Mouse (Mus musculus) brain, embryonic 18.5 days (tissue): ENCODE results near the gene Flvcr2.
A peak's percentile ranks its signal among the peaks of the same experiment; 100 is the strongest.

Experiments
- DNase-seq: peaks from one replicate; pipeline ENCODE4 v3.0.0-alpha.2; 2012; ENCODE audit warnings: low read depth, low spot score

Gene Flvcr2

DNA sequence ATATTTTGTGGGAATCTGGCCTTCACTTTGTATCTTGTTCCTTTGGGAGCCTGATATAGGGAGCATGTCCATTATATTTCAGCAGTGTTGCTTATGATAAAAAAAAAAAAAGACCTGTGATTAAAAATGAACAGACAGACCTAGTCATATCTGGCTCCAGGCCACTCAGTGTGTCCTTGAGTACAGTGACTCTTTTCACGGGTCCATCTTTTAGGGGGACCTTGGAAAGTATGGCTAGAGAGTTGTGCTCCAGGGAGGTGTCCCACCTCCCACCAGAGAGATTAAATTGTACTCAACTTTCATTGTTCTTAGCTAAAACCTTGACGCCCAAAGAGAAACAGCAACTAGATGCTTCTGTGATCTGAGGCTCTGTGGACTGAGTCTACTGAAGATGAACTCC lies 47.8 kb downstream of the Flvcr2 start:
- DNase-seq: no peak

DNA sequence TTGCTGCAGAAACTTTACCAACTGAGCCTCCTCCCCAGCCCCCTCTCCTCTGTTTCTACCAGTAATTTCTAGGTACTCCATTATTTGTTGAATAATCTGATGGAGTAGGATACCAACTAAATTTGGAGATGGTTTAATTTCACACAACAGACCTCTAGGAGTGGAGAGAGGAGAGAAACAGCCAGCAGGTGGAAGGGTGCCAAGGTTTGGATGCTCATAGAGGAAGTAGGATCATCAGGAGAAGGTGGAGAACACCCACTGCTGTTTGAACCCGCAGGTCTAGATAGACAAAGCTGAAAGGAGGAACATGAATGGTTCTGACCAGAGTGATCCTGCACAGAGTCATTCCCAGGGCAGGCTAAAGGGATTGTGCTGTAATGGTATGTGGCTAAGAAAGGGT lies 49.2 kb downstream of the Flvcr2 start:
- DNase-seq: no peak

DNA sequence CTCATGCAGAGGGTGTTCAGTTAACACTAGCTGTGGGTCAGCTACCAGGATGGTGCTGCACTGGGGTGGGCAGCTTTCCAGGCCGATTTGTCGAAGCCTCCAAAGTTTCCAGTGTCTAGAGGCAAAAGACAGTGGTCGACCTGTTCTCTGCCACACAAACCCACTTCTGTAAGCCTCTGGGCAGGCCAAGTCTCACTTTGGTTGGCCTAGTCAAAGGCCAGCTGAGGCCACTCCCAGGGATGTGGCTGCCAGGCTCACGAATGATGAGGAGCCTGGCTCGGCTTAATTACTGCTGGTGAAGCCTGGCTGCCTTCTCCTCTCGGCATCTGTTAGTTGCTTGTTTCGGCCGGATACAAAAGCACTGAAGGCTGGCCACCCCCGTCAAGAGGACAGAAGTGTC lies 53.7 kb downstream of the Flvcr2 start:
- DNase-seq: no peak

DNA sequence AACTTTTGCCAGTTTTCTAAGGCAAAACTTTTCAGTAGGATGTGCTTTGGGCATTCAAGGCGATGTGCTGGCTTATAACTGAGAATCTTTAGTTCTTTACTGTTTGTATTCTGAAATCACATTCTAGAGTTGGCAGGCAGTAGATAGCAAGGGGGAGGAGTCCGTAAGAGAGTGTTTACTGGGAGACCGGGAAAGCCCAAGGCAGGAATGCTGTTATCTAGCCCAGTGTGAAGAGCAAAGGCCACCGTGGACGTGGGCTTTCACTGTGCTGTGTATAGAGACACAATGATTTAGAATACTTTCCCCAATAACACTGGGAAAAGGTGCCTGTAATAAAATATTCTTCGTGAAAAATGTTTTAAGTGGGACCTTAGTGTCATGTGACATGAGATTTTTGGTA lies 63.4 kb downstream of the Flvcr2 start:
- no peak for DNase-seq

DNA sequence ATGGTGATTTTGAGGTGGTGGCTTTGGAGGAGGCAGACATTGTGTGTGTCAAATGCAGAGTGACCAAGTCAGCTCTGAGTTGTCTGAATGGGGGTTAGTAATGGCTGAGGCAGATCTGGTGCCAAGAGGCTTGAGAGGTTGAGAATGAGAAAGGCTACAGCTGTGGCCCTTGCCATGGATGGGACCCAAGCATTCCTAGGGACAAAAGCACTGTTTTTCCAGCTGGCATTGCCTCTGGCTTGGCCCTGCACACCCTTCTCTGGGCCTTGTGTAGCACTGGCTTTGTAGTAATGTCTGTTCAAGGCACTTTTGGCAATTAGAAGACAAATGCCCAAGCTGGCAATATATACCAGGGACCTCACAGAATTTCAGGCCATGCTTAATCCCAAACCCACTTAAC lies 64.6 kb downstream of the Flvcr2 start:
- no peak for DNase-seq

DNA sequence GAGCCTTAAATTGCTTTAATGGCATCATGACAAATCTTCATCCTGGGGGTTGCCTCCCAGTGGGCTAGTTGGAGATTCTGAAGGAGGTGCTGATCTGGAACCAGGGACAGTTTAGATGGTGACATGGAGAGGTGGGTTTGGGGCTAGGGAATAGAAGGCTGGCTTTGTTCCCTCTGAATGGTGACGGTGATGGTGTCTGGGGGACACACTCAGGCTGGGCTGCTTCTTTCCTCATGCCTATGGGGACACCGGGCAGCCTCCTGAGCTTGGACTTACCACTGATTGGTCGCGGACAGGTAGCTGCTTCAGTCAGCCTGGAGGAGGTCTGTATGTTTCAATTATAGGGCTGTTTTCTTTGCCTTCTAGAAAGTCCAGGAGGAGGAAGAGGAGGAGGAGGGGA lies 65.3 kb downstream of the Flvcr2 start:
- DNase-seq: no peak

DNA sequence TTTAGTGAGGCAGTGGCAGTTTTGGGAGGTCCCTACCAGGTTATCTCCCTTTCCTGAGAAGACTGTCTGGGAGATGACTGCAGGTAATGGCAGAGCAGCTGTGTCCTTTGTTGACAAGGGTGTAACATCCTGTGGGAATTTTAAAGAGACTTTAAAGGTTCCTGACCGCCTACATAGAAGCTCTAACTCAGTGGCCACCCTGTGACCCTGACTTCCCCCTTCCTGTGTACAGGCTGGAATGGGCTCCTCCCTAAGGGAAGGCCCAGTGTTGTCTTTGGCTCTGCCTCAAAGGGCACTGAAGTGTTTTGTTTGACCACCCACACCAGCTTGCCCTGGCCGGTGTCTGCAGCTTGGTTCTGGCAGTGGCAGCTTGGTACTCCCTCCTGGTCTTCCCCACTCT lies 67.3 kb downstream of the Flvcr2 start:
- DNase-seq: no peak

DNA sequence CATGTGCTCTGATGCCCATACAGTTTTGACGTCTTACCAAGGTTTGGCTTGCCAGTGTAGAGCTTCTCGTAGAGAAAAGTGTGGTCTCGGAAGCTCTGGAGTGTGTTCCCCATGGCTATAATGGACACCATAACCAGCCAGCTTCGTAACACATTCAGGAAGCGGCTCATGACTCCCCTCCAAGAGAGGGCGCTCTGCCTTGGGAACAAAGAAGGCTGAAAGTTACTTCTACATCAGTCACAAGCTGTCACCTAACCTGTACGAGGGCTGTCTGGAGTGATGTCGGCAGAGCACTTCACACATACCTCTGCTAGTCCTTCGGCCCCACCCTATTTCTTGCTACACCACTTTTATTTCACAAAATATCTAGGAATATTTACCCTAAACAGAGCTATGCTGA lies 75.7 kb downstream of the Flvcr2 start:
- DNase-seq: no peak

DNA sequence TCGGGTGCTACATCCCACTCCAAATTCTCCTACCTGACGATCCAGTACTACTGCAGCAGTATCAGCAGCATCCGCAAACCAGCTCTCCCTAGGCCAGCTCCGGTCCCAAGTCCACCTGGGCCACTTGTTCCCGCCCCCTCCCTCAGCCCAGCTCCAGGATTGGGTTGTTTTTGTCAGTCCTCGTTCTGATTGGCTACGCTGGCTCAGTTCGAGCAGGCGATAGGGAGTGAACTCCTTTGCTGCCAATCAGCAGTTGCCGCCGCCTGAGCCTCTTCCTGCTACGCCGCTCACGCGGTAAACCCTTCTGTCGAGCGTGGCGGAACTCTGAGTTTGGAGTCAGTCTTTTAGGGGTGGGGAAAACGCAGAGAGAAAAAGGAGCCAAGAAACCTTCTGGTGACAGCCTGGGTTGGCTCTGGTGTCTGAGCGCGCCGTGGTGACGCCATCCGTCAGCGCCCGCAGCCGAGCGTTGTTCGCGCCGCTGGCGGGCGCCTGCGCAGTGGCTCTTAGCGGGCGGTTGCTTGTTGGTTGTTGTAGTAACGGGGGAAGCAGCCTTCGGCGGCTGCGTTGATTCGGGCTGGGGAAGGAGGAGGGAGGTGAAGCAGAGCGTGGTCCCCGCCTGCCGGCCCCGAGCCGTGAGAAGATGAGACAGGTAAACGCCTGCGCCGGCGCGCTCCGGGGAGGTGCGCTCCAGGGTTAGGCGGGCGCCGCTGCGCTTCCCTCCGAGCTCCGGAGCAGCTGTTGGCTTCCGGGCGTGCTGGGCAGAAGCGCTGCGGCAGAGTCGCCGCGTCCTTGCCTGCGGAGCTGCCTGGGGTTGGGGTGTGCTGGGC lies 78.3 kb downstream of the Flvcr2 start, which contains the start of the genes Erg28 and Ttll5:
Gene Erg28 (minus strand): TSS at position 113 of the 827 bp plus-strand sequence.
Gene Ttll5 (plus strand): TSS at position 222 of the 827 bp plus-strand sequence.
- DNase-seq: peak; percentile 94

DNA sequence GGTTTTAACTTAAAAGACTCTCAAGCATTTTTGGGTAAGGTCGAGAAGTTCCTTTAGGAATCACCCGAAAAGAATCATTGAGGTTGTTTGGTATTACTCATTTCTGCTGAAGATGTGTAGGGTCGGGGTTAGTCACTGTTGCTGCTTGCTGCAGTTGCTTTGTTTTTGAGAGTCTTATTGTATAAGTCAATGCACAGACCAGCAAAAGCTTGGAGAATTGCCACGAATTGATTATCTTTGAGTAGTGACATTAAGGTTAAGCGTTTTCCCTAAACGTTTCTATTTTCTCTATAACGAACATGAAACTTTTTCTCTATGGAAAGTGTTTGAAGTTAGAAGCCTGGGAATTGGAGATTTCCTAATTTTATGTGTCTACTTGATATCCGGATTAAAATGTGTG lies 79.0 kb downstream of the Flvcr2 start:
- DNase-seq: no peak

DNA sequence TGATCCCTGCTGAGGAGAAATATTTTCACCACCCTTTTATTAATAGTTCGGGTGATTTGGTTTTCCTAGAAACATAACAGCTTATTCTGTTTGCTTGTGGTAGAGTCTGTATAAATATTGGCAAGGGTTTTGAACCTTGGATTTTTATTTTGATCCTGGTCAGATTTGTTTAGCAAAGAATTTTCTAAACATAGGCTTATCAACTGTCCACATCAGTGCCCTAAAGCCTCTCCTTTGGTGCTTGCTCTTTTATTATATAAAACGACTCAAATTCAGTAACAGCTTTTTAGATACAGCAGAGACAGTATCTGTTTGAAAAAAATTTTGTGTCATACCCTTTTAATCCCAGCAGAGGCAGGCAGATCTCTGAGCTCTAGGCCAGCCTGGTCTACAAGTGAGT lies 79.5 kb downstream of the Flvcr2 start:
- no peak for DNase-seq

DNA sequence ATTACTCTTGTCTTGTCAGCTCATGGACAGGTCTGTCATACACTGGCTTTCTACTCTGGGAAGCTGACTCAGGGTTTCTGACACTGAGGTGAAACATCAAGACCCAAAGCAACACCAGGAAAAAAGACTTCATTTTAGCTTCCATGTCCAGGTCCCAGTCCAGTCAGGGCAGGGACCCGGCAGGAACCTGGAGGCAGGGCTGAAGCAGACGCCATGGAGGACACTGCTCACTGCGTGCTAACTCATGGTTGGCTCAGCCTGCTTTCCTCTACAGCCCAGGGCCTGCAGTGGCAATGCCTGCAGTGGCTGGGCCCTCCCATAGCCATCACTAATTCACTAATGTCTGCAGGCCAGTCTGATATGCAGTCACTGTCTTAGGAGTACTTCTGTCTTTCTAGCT lies 82.5 kb downstream of the Flvcr2 start:
- no peak for DNase-seq

DNA sequence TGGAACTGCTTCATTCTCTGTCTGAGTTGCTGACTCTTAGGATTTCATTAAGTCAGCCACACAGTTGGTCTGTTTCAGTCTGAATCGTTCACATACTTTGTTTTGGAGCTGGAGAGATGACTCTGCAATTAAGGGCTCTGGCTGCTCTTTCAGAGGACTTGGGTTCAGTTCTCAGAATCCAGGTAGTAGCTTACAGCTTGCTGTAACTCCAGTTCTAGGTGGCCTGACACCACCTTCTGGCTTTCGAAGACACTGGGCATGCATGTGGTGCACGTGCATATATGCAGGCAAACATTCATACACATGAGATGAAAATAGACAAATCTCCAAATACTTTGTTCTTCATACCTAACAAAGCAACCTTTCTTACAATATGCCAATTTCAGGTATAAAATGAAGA lies 83.5 kb downstream of the Flvcr2 start:
- DNase-seq: no peak

DNA sequence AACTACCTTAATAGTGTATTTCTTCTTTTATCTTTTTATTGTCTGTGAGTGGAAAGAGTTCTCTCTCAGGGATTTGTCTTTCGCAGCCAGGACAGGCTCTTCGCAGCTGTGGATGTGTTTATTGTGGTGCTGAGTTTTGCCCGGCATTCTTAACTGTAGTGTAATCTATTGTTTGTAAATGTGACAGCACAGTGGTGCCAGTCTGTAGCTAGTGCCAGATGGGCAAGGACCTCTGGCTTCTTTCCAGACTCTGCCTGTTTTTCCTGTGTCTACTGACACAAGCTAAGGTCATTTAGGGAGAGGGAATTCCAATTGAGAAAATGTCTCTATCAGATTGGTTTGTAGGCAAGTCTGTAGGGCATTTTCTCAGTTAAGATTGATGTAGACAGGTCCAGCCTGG lies 84.4 kb downstream of the Flvcr2 start:
- no peak for DNase-seq

DNA sequence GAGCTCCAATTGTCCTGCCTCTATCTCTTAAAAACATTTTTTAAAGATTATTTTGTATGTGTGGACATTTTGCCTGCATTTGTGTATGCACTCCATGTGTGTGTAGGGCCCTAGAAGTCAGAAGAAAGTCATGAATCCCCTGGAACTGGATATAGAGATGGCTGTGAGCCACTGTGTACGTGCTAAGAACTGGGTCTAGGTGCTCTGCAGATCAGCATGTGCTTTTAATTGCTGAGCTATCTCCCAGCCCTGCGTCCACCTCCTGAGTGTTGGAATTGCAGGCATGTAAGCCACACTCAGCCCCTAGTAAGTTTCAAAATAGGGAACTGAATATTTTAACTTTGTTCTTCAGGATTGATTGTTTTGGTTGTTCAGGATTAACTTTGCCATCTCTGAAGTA lies 88.2 kb downstream of the Flvcr2 start:
- DNase-seq: no peak

DNA sequence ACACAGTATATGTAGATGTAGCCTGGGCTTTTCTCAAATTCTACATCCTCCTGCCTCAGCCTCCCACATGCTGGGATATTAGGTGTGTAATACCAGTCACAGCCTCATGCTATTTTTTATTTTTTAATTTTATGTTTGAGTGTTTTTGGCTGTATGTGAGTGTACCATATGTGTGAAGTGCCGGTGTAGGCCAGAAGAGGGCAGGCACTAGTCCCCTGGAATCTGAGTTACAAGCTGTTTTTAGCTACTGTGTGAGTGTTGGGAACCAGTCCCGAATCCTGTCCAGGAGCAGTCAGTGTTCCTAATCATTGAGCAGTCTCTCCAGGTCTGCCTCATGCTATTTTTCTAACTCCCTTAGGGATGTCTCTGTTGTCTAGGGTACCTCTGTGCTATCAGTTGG lies 91.4 kb downstream of the Flvcr2 start:
- no peak for DNase-seq

DNA sequence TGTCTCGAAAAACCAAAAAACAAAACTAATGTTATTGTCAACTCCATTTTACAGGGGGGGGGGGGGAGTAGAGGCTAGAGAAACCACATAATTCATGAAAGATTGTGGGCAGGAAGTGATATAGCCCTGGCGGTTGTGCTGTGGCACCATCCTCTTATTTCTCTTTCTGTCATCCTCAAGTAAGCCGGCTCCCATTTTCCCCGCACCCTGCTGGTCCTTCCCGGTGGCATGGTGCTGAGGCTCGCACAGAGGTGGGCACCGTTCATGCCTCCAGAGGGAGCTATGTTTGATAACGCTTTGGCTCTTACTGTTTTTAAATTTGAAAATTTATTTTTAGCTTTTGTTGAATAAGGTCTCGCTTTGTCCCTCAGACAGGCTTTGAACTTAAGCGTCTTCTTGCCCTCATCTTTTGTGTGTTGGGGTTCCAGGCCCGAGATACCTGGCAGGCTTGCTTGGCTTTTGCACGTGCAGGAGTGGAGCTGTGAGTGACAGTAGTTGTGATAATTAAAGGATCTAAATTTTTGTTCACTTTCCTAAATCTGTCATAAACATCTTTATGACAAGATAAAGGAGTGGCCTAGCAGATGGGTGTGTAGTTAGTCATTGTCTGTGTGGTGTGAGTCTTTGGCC lies 93.1 kb downstream of the Flvcr2 start:
- DNase-seq: no peak

DNA sequence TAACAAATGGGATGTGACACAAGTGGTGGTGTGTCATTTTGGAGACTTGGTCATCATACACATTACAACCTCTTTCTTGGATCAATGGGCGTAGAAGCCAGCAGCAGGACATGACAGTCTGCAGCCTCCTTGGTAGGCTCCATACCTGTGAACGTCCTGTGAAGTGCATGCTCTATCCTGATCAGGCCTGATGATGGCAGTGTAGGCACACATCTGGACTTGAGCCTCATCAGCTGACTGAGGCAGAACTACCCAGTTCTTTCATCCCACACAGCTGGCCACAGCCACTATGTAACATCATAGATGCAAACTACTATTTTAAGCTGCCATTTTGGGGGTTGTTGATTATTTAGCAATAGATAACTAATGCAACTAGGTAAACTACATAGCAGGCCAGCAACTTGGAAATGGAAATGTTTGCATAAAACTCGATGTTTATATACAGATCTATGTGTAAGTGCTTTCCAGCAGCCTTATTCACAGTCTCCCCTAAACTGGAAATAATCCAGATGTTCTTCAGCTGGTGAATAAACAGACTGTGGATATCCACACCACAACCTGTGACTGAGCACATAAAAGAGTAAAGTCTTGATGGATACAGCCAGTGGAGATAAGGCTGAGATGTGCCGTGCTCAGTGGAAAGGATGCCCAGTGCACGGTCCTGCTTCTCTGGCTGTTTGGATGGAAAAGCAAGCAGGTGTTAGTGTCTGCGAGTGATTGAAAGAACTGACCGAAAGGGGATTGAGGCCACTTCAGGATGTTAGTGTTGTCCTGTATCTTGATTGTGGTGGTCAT lies 102.0 kb downstream of the Flvcr2 start:
- no peak for DNase-seq

DNA sequence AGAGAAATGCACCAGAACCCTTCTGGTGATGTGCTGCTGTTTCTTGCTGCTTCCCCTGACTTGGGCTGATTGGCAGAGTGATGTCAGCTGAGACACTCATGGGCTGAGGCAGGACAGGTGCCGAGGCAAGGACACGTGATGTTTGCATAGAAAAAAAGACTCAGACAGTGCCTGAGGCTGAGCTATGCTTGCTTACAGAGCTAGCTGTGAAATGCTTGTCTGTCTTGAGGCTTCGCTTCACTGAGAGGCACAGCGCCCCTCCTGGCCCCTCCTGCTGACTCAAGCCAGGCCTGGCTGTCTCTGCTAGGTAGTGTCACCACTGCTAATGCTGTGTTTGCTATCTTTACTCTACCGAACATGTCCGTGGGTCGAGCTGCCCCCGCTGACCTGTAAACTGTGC lies 104.3 kb downstream of the Flvcr2 start:
- no peak for DNase-seq

DNA sequence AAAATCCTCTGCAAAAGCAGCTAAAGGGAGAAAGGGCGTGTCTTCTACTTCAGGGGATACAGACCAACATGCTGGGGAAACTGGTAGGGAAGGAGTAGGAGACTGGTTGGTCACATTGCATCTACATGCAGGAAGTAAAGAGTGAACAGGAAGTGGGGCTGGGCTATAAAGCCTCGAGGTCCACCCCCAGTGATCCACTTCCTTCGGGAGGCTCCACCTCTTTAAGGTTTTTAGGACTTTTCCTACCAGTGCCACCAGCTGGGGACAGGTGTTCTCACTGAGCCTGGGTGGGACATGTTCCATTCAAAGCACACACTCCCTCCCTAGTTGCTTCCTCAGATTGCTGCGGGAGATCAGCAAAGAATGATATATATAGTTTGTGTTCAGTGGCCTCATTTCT lies 107.5 kb downstream of the Flvcr2 start:
- DNase-seq: no peak

DNA sequence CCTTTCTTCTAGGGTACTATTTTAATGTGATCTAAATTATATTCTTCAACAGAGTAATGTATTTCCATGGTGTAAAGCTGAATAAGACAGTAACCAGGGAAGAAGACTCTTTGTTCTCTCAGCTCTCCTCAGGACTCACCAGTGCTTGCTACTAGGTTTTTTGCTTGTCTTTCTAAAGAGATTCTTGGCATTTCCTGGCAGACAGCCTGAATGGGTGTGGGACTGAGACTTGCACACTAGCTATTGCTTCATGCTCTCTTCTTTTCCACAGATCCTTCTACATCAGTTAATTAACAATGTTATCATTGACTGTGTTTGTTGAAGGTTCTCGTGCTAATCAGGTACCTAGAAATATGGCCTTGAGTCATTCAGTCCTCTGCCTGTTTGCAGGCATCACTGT lies 107.9 kb downstream of the Flvcr2 start:
- DNase-seq: no peak

DNA sequence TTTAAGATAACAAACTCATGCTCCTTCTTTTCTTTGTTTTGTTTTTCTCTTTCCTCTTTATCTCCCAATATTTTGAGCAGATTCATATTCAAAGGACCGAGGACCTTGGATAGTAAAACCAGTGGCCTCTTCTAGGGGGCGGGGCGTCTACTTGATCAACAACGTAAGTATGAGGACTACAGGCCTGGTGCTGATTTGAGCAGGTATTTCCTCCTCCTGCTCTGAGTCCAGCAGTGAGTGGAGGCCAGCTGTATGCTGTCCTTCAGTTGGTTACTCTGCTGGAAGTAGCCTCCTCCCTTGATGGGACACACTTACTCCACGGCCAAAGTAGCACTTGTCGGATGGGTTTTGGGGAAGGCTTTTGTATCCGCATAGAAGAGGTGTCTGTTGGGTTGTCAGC lies 111.0 kb downstream of the Flvcr2 start:
- no peak for DNase-seq

DNA sequence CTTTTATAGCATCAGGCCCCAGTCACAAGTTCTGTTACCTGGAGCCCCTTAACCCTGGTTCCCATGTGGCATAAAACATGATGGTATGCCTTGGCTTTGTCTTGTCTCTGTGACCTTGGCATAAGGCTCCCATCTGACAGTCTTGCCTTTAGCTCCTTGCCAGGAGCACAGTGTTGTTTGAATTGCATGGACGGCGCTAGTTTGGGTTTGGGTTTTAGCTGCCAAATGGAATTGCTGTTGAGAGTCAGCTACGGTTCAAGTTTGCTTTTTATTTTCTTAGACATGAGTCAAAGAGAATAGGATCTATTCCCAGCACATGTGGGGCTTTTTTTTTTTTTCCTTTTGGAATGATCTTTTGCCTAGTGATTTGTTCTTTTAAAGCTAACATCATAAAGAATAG lies 112.8 kb downstream of the Flvcr2 start:
- DNase-seq: no peak
